Mouse (Mus musculus) E14TG2a.4 (cell line): ENCODE data around the gene S100b.

Experiments used
- CTCF ChIP-seq: conservative IDR thresholded peaks from 2 replicates; pipeline ENCODE4 v1.5.1; 2014; ENCODE audit warnings: low read length
- POU5F1 ChIP-seq: IDR thresholded peaks from 2 replicates; pipeline ENCODE4 v1.6.1; 2014; ENCODE audit warnings: low read length, borderline replicate concordance

GRCm38 (mm10) chr10:76255617-76256016 lies 2.0 kb downstream of the S100b start:
- TF ChIP-seq CTCF: no peak
- TF ChIP-seq POU5F1: no peak
